7 mouse cellular contexts compared by ENCODE assay signal in the genomic region with DNA sequence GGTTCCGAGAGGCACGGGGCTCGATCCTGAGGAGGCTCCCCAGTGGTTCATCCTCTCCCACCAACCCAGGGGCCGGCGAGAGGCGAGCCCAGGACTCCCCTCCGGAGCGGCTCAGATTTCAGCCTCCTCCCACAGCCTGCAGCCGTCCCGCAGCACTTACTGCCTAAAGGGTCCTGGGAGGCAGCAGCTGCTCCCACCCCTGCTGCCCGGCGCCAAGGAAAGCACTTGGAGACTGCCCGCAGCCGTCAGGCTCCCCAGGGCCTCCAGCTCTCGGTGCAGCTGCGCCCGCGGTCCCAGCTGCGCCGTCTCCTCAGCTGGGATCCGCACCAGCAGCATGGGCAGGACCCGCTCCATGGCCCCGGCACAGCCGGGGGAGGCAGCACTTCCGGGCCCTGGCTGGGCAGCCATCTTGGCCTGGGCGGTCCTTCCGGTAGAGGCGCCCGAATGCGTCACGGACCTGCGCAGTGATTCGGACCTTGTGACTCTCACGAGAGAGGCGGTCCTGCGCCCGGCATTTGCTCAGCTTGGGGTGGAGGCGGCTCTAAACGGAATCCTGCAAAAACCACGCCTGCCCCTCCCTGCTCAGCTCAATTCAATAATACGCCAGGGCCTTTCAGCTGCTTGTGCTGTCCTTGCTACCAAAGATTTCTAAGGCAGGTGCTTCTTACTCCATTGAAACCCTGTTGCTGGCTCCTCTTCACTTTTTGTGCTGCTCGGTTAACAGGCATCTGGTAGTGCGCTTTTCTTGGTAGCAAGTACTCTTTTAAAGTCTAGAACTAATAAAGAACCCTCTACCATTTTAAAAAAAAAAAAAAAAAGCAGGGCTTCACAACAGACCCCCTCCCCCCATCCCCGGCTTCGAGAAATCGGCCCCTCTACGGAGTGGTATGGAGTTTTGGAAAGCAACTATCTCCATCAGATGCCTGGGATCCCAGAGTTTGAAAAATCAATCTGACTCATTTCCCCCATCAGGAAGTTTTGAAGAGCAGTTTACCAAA. TPM values are rescaled to one million over a fixed set of nuclear protein-coding genes. Genes with fewer than 3 reads are reported as not detected.
DNase-seq lines count a peak whose midpoint lies in the region; ATAC-seq lines count a peak whose summit lies in the region.

A gene (minus strand): TSS at position 426 of the 998 bp plus-strand sequence.

- H3K4me1 ChIP-seq in intestine, embryonic 16.5 days (ENCODE audit: control insufficient read depth, insufficient read depth, low read length) = peaks cover 2% of the 10 kb centered on the region; the same call in 1 of the 2 replicates
- peaks cover 9% of the 10 kb centered on the region; the same call in 1 of the 2 replicates for H3K4me1 ChIP-seq in midbrain, embryonic 11.5 days (ENCODE audit: control insufficient read depth, insufficient read depth, low read length)

- no peaks in the 10 kb centered on the region for H3K27me3 ChIP-seq in intestine, embryonic 16.5 days (replicated peaks; ENCODE audit: control insufficient read depth, insufficient read depth, low read length)
- H3K27me3 ChIP-seq in midbrain, embryonic 11.5 days (ENCODE audit: control insufficient read depth, insufficient read depth, low read length) = no peaks in the 10 kb centered on the region

- peak within 1 kb of the TSS; percentile 66 for H3K4me2 ChIP-seq in intestine, embryonic 16.5 days (ENCODE audit: low read depth, low read length)
- peak within 1 kb of the TSS; percentile 62 for H3K4me2 ChIP-seq in midbrain, embryonic 11.5 days

- peak; percentile 99 for ATAC-seq in intestine, embryonic 16.5 days
- peak; percentile 99 for ATAC-seq in midbrain, embryonic 11.5 days (ENCODE audit: low FRiP score)

- peak within 1 kb of the TSS; percentile 99 for H3K27ac ChIP-seq in intestine, embryonic 16.5 days (ENCODE audit: low read length)
- H3K27ac ChIP-seq in midbrain, embryonic 11.5 days (ENCODE audit: low read depth, low read length) = peak within 1 kb of the TSS; percentile 95

- H3K9me3 ChIP-seq in intestine, embryonic 16.5 days (ENCODE audit: control insufficient read depth, low read length) = no peaks in the 10 kb centered on the region
- H3K9me3 ChIP-seq in midbrain, embryonic 11.5 days (ENCODE audit: control insufficient read depth, low read length) = no peaks in the 10 kb centered on the region

- peak; percentile 97 for DNase-seq in adrenal gland, adult 8-10 months
- peak; percentile 96 for DNase-seq in embryo, embryonic 9.5 days (ENCODE audit: extremely low spot score)
- DNase-seq in gastrocnemius, postnatal 4 days (ENCODE audit: low spot score in 2 of 2) = peak; percentile 93 to 98
- peak; percentile 98 to 99 for DNase-seq in left cerebral cortex, postnatal 36 days (ENCODE audit: low spot score in 2 of 2)
- peak; percentile 98 for DNase-seq in midbrain, embryonic 11.5 days (ENCODE audit: low spot score, missing footprints)
- peak; percentile 97 for DNase-seq in skeletal muscle tissue, adult 2 months (ENCODE audit: low read depth, low spot score)

- H3K9ac ChIP-seq in intestine, embryonic 16.5 days (ENCODE audit: low read depth, low read length) = peak within 1 kb of the TSS; percentile 98
- peak within 1 kb of the TSS; percentile 97 for H3K9ac ChIP-seq in midbrain, embryonic 11.5 days (ENCODE audit: low read length)

- WGBS in intestine, embryonic 16.5 days = under 1% methylated on average over 47 of the region's 47 CpGs
- 1% methylated on average over 47 of the region's 47 CpGs for WGBS in midbrain, embryonic 11.5 days

- peak within 1 kb of the TSS; percentile 95 for H3K4me3 ChIP-seq in intestine, embryonic 16.5 days (ENCODE audit: low read length)
- H3K4me3 ChIP-seq in midbrain, embryonic 11.5 days (ENCODE audit: low read depth, low read length) = peak within 1 kb of the TSS; percentile 83

- intact Hi-C loops in left cerebral cortex, postnatal 36 days (cut with DNase I) = loop anchor here (1.0 to 5.0 kb wide), 3 partner anchors 29 to 257 kb away; a partner anchor contains a TSS

- H3K36me3 ChIP-seq in intestine, embryonic 16.5 days (ENCODE audit: control insufficient read depth, insufficient read depth, low read length) = no peaks in the 10 kb centered on the region
- H3K36me3 ChIP-seq in midbrain, embryonic 11.5 days (ENCODE audit: control insufficient read depth, insufficient read depth, low read length) = no peaks in the 10 kb centered on the region

RNA-seq across cellular contexts. Expression of the gene that starts here (rescaled TPM):
- 10 to 100 TPM; 20.0 to 25.0 (median 23.5) TPM for total RNA-seq in adrenal gland, adult 8-10 months (2022)
- total RNA-seq in gastrocnemius, postnatal 4 days (2021) = 10 to 100 TPM; 11.4 to 12.8 TPM
- polyA plus RNA-seq in intestine, embryonic 16.5 days (2015; fragmentation: Nextera tagmentation; extraction: Ambion mirVana) = 7.0 and 7.6 TPM in 2 replicates
- 10 to 100 TPM; 14.4 to 16.4 TPM for total RNA-seq in left cerebral cortex, postnatal 36 days (2021)
- 11.1 and 11.9 TPM in 2 replicates for polyA plus RNA-seq in midbrain, embryonic 11.5 days (2014; fragmentation: Nextera tagmentation; extraction: Ambion mirVana)

Comparison
In these comparisons a context has a peak if more than half of its experiments do, and no peak if none do; other contexts are left out.
1. Peak in every context shown above with its lines: DNase-seq, ATAC-seq, H3K4me3 ChIP-seq and H3K27ac ChIP-seq.